Comparison of ENCODE assay signal across 16 mouse cellular contexts in genomic region chr1:51577701-51578100, GRCm38 (mm10).
DNase-seq lines count a peak whose midpoint lies in the region; ATAC-seq and TF ChIP-seq lines count a peak whose summit lies in the region.
"Had no signal": no experiment of that assay in that cellular context is flagged by ENCODE, and none has a peak within 500 bp of the region (broad histone marks: within the 10 kb centered on the region; RNA-seq: fewer than 3 reads in every experiment).

No protein-coding gene starts in this region.

- no peaks in the 10 kb centered on the region for H3K9me3 ChIP-seq in MEL (replicated peaks; ENCODE audit: insufficient read depth, low read length)
- no peaks in the 10 kb centered on the region for H3K9me3 ChIP-seq in embryonic facial prominence, embryonic 10.5 days
- no peaks in the 10 kb centered on the region for H3K9me3 ChIP-seq in forebrain, embryonic 15.5 days
- H3K9me3 ChIP-seq: embryonic facial prominence, embryonic 15.5 days; forebrain, embryonic 10.5 days; lung, embryonic 15.5 days; midbrain, embryonic 10.5 days had no signal

- H3K36me3 ChIP-seq in MEL (ENCODE audit: control insufficient read depth in 1 of 2, insufficient read depth in 2 of 2, low read length in 2 of 2): no peaks in the 10 kb centered on the region
- no peaks in the 10 kb centered on the region for H3K36me3 ChIP-seq in embryonic facial prominence, embryonic 10.5 days (replicated peaks)
- no peaks in the 10 kb centered on the region for H3K36me3 ChIP-seq in forebrain, embryonic 15.5 days
- H3K36me3 ChIP-seq: embryonic facial prominence, embryonic 15.5 days; forebrain, embryonic 10.5 days; lung, embryonic 15.5 days; midbrain, embryonic 10.5 days had no signal

- TF ChIP-seq CTCF in MEL (IDR thresholded peaks at IDR 0.05 in 2 of 3, conservative IDR thresholded peaks at IDR 0.05 in 1 of 3; ENCODE audit: control insufficient read depth in 1 of 3, insufficient read depth in 1 of 3, low read depth in 2 of 3, low read length in 3 of 3, poor library complexity in 1 of 3, severe bottlenecking in 1 of 3): no peak

- no peak overlapping the region for H3K27ac ChIP-seq in MEL (ENCODE audit: control insufficient read depth, low read depth, low read length)
- H3K27ac ChIP-seq in embryonic facial prominence, embryonic 10.5 days (replicated peaks): no peak overlapping the region
- H3K27ac ChIP-seq in forebrain, embryonic 15.5 days (replicated peaks): no peak overlapping the region
- H3K27ac ChIP-seq: embryonic facial prominence, embryonic 15.5 days; forebrain, embryonic 10.5 days; lung, embryonic 15.5 days; midbrain, embryonic 10.5 days had no signal

- DNase-seq in thymus, postnatal 0 days (ENCODE audit: low spot score): peak; percentile 68
- no peak for DNase-seq in thymus, postnatal 10 days (ENCODE audit: low spot score in 2 of 2)
- DNase-seq in MEL (ENCODE audit: low read depth, low spot score): peak; percentile 20
- no peak for DNase-seq in cerebellum, postnatal 36 days
- DNase-seq in embryonic facial prominence, embryonic 10.5 days (ENCODE audit: low spot score): no peak
- DNase-seq: cerebellum, adult 8-10 months; gastrocnemius, postnatal 10 days; left cerebral cortex, postnatal 4 days had no signal

- TF ChIP-seq EP300 in MEL (IDR thresholded peaks at IDR 0.05; ENCODE audit: low read depth in 1 of 2, low read length in 2 of 2): no peak

- ATAC-seq in megakaryocyte, adult 5-6 weeks (ENCODE audit: poor library complexity, severe bottlenecking): peak; percentile 94
- ATAC-seq in forebrain, embryonic 15.5 days (replicated peaks): no peak

- no peak overlapping the region for H3K4me3 ChIP-seq in MEL (ENCODE audit: control insufficient read depth in 1 of 2, insufficient read depth in 1 of 2, low read depth in 2 of 2, low read length in 2 of 2)
- no peak overlapping the region for H3K4me3 ChIP-seq in embryonic facial prominence, embryonic 10.5 days
- no peak overlapping the region for H3K4me3 ChIP-seq in forebrain, embryonic 15.5 days
- H3K4me3 ChIP-seq: embryonic facial prominence, embryonic 15.5 days; forebrain, embryonic 10.5 days; lung, embryonic 15.5 days; midbrain, embryonic 10.5 days had no signal

- H3K27me3 ChIP-seq in MEL (ENCODE audit: control insufficient read depth in 1 of 2, insufficient read depth in 2 of 2, low read length in 2 of 2): no peaks in the 10 kb centered on the region
- no peaks in the 10 kb centered on the region for H3K27me3 ChIP-seq in embryonic facial prominence, embryonic 10.5 days (replicated peaks; ENCODE audit: low read depth, poor library complexity, severe bottlenecking)
- no peaks in the 10 kb centered on the region for H3K27me3 ChIP-seq in forebrain, embryonic 15.5 days
- H3K27me3 ChIP-seq: CH12.LX; embryonic facial prominence, embryonic 15.5 days; lung, embryonic 15.5 days had no signal

- TF ChIP-seq RAD21 in MEL (IDR thresholded peaks at IDR 0.05; ENCODE audit: low read depth, low read length): no peak

- H3K4me2 ChIP-seq in forebrain, embryonic 15.5 days (replicated peaks): no peak overlapping the region
- H3K4me2 ChIP-seq: embryonic facial prominence, embryonic 15.5 days; liver, embryonic 11.5 days; lung, embryonic 15.5 days had no signal

- no peak for TF ChIP-seq POLR2A in MEL (IDR thresholded peaks at IDR 0.05; ENCODE audit: control insufficient read depth in 1 of 2, insufficient read depth in 1 of 2, low read depth in 1 of 2, low read length in 2 of 2, poor library complexity in 1 of 2)

- no peak overlapping the region for H3K9ac ChIP-seq in MEL (ENCODE audit: control insufficient read depth, low read depth, low read length, poor library complexity, severe bottlenecking)
- no peak overlapping the region for H3K9ac ChIP-seq in forebrain, embryonic 15.5 days (replicated peaks)
- H3K9ac ChIP-seq: embryonic facial prominence, embryonic 15.5 days; lung, embryonic 15.5 days had no signal

- 97% methylated on average over 2 of the region's 2 CpGs for WGBS in embryonic facial prominence, embryonic 10.5 days
- 96% methylated on average over 2 of the region's 2 CpGs for WGBS in forebrain, embryonic 15.5 days

- no peaks in the 10 kb centered on the region for H3K79me2 ChIP-seq in MEL (ENCODE audit: control insufficient read depth, insufficient read depth, low read length, poor library complexity)

- H3K4me1 ChIP-seq in MEL (ENCODE audit: control insufficient read depth in 1 of 2, insufficient read depth in 2 of 2, low read length in 2 of 2): no peaks in the 10 kb centered on the region
- peaks cover 16% of the 10 kb centered on the region for H3K4me1 ChIP-seq in embryonic facial prominence, embryonic 10.5 days
- H3K4me1 ChIP-seq in forebrain, embryonic 15.5 days: no peaks in the 10 kb centered on the region
- H3K4me1 ChIP-seq: embryonic facial prominence, embryonic 15.5 days; lung, embryonic 15.5 days had no signal

TF ChIP-seq in MEL, 35 proteins besides CTCF, POLR2A, EP300 and RAD21:
- TF ChIP-seq MAX (IDR thresholded peaks at IDR 0.05; ENCODE audit: low read length) (no peak), JUND (IDR thresholded peaks at IDR 0.05; ENCODE audit: low read depth, low read length) (no peak), RCOR1 (IDR thresholded peaks at IDR 0.05; ENCODE audit: low read depth, low read length) (no peak), MXI1 (IDR thresholded peaks at IDR 0.05; ENCODE audit: low read depth, low read length) (no peak), MEF2A (IDR thresholded peaks at IDR 0.05; ENCODE audit: extremely low read depth, insufficient replicate concordance, low read depth, low read length, poor library complexity, severe bottlenecking) (no peak), MAFK (IDR thresholded peaks at IDR 0.05; ENCODE audit: borderline replicate concordance, low read depth, low read length) (no peak), TBP (IDR thresholded peaks at IDR 0.05; ENCODE audit: low read depth, low read length) (no peak), HCFC1 (IDR thresholded peaks at IDR 0.05; ENCODE audit: low read depth, low read length) (no peak), USF2 (IDR thresholded peaks at IDR 0.05; ENCODE audit: borderline replicate concordance in 1 of 2, insufficient read depth in 1 of 2, low read depth in 1 of 2, low read length in 2 of 2) (no peak), ZC3H11A (IDR thresholded peaks at IDR 0.05; ENCODE audit: low read depth, low read length) (no peak), NELFE (IDR thresholded peaks at IDR 0.05; ENCODE audit: low read depth, low read length) (no peak), MYB (IDR thresholded peaks at IDR 0.05; ENCODE audit: low read depth, low read length) (no peak), TCF12 (IDR thresholded peaks at IDR 0.05; ENCODE audit: low read depth, low read length) (no peak), ZMIZ1 (IDR thresholded peaks at IDR 0.05; ENCODE audit: low read depth, low read length) (no peak), CHD1 (IDR thresholded peaks at IDR 0.05; ENCODE audit: low read depth, low read length) (no peak)

Comparison
In these comparisons a context has a peak if more than half of its experiments do, and no peak if none do; other contexts are left out.
1. DNase-seq: peak in thymus, postnatal 0 days (single experiment) and MEL (single experiment); none in thymus, postnatal 10 days (0 of 2), cerebellum, postnatal 36 days (0 of 2) and embryonic facial prominence, embryonic 10.5 days (single experiment).